Mouse (Mus musculus): ENCODE data around the gene Scap. TPM values are rescaled to one million over a fixed set of nuclear protein-coding genes. Genes with fewer than 3 reads are reported as not detected.
A peak's percentile ranks its signal among the peaks of the same experiment; 100 is the strongest.

The Scap gene
- polyA plus RNA-seq, 1 experiment from 2014 or later = 31.6 TPM

DNA sequence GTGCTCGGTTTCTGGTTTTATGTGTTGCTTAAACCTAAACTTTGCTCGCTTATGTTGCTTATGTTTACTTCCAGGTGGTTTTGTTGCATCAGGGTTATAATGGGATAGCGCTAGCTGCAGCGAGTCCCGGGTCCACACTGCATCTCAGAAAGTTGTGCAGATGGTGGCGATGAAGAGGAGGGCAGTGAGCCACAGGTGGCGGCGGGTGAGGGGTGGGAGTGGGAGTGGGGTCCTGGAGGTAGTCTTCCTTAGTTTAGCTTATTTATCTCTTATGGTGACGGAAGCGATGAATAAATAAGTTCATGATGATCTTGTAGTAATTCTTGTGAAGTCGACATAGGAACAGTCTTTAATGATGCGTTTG, 790 bp downstream of the Scap start:
- ATAC-seq (ENCODE audit: low FRiP score, low TSS enrichment) = no peak; the same call in 1 of the 2 replicates
- peak overlapping the region; percentile 81; the same call in 1 of the 2 replicates for H3K27ac ChIP-seq (replicated peaks)

DNA sequence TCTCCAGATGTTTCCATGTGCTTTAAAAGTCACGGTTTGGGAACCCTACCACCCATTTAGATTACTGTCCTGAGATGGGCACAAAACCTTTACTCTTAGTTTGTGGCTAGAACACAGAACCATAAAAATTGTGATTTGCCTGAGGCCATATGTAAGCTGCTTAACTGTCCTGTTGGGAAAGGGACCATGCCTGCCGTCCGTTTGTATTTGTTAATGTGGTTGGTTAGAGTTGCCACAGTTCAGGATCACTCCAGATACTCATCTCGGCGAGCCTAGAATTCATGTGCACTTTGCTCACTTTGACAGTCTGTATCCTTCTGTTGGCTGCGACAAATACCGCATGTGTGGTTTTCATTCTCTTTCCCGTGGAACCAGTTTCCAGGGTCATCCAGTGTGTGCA, 1.8 kb downstream of the Scap start:
- TF ChIP-seq EP300 (optimal IDR thresholded peaks at IDR 0.05) = no peak
- no peak for TF ChIP-seq CTCF (IDR thresholded peaks at IDR 0.05; ENCODE audit: low read depth)
- Histone ChIP-seq H3K27ac (replicated peaks) (no peak overlapping the region), H3K9ac (ENCODE audit: low read length) (no peak overlapping the region), H3K4me1 (replicated peaks; ENCODE audit: control insufficient read depth, insufficient read depth) (no peaks in the 10 kb centered on the region; the same call in 1 of the 2 replicates), H3K9me3 (ENCODE audit: control insufficient read depth, low read length) (no peaks in the 10 kb centered on the region), H3K4me2 (replicated peaks; ENCODE audit: low read depth) (peak overlapping the region; percentile 31; the same call in 1 of the 2 replicates), H3K27me3 (ENCODE audit: control insufficient read depth, insufficient read depth, low read length) (no peaks in the 10 kb centered on the region), H3K4me3 (ENCODE audit: low read depth, low read length) (no peak overlapping the region), H3K36me3 (ENCODE audit: control insufficient read depth, insufficient read depth, low read length) (no peaks in the 10 kb centered on the region)
- ATAC-seq (ENCODE audit: low FRiP score, low TSS enrichment) = no peak
- no peak for DNase-seq (ENCODE audit: low spot score)
- 67% methylated on average over 8 of the region's 8 CpGs for WGBS

More for the DNA sequence above, 790 bp downstream of the Scap start:
- peak overlapping the region; percentile 82 for H3K4me2 ChIP-seq (replicated peaks; ENCODE audit: low read depth)
- no peak for TF ChIP-seq EP300 (optimal IDR thresholded peaks at IDR 0.05)
- TF ChIP-seq CTCF (IDR thresholded peaks at IDR 0.05; ENCODE audit: low read depth) = no peak
- 7% methylated on average over 12 of the region's 12 CpGs for WGBS
- H3K4me3 ChIP-seq (ENCODE audit: low read depth, low read length) = peak overlapping the region; percentile 89
- no peaks in the 10 kb centered on the region; the same call in 1 of the 2 replicates for H3K4me1 ChIP-seq (replicated peaks; ENCODE audit: control insufficient read depth, insufficient read depth)
- no peak for DNase-seq (ENCODE audit: low spot score)
- no peaks in the 10 kb centered on the region for H3K9me3 ChIP-seq (ENCODE audit: control insufficient read depth, low read length)
- peak overlapping the region; percentile 75 for H3K9ac ChIP-seq (ENCODE audit: low read length)
- H3K36me3 ChIP-seq (ENCODE audit: control insufficient read depth, insufficient read depth, low read length) = no peaks in the 10 kb centered on the region
- H3K27me3 ChIP-seq (ENCODE audit: control insufficient read depth, insufficient read depth, low read length) = no peaks in the 10 kb centered on the region

GRCm38 (mm10) chr9:110340037-110340750, 7.1 kb downstream of the Scap start:
- Histone ChIP-seq H3K27me3 (ENCODE audit: control insufficient read depth, insufficient read depth, low read length) (no peaks in the 10 kb centered on the region), H3K4me2 (replicated peaks; ENCODE audit: low read depth) (no peak overlapping the region), H3K9ac (ENCODE audit: low read length) (no peak overlapping the region), H3K9me3 (ENCODE audit: control insufficient read depth, low read length) (no peaks in the 10 kb centered on the region), H3K4me1 (replicated peaks; ENCODE audit: control insufficient read depth, insufficient read depth) (no peaks in the 10 kb centered on the region; the same call in 1 of the 2 replicates), H3K4me3 (ENCODE audit: low read depth, low read length) (no peak overlapping the region), H3K27ac (replicated peaks) (0 out of 2 replicates have a peak overlapping the region, but pooled peaks have one; percentile 40), H3K36me3 (ENCODE audit: control insufficient read depth, insufficient read depth, low read length) (no peaks in the 10 kb centered on the region)
- DNase-seq (ENCODE audit: low spot score) (peak; percentile 41), ATAC-seq (ENCODE audit: low FRiP score, low TSS enrichment) (peak; percentile 87)
- TF ChIP-seq CTCF (IDR thresholded peaks at IDR 0.05; ENCODE audit: low read depth) = no peak
- TF ChIP-seq EP300 (optimal IDR thresholded peaks at IDR 0.05) = peak; percentile 46
- WGBS = 50% methylated on average over 5 of the region's 5 CpGs

DNA sequence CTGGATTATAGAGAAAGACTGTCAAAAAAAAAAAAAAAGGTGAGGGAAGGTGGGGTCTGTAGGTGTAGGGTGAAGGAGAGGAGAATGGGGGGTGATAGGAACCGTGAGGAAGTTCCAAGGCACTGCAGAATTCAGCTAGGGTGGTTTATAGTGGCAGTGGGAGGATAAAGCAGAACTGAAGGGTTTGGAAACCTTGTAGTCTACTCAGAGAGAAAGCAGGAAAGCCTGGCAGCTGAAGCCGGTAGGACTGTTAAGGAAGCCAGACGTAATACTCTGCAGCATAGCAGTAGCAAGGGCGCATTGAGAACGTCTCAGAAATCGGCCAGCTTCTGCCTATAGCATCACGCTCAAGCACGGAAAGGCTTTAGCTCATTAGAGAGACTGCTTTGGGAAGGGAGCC, 8.9 kb downstream of the Scap start:
- H3K4me3 ChIP-seq (ENCODE audit: low read depth, low read length) = no peak overlapping the region
- no peaks in the 10 kb centered on the region for H3K27me3 ChIP-seq (ENCODE audit: control insufficient read depth, insufficient read depth, low read length)
- no peak overlapping the region for H3K9ac ChIP-seq (ENCODE audit: low read length)
- no peak overlapping the region for H3K4me2 ChIP-seq (replicated peaks; ENCODE audit: low read depth)
- 75% methylated on average over 8 of the region's 8 CpGs for WGBS
- ATAC-seq (ENCODE audit: low FRiP score, low TSS enrichment) = no peak
- H3K27ac ChIP-seq (replicated peaks) = no peak overlapping the region
- H3K4me1 ChIP-seq (replicated peaks; ENCODE audit: control insufficient read depth, insufficient read depth) = no peaks in the 10 kb centered on the region; the same call in 1 of the 2 replicates
- no peak for DNase-seq (ENCODE audit: low spot score)
- TF ChIP-seq EP300 (optimal IDR thresholded peaks at IDR 0.05) (no peak), CTCF (IDR thresholded peaks at IDR 0.05; ENCODE audit: low read depth) (no peak)
- H3K9me3 ChIP-seq (ENCODE audit: control insufficient read depth, low read length) = no peaks in the 10 kb centered on the region
- H3K36me3 ChIP-seq (ENCODE audit: control insufficient read depth, insufficient read depth, low read length) = no peaks in the 10 kb centered on the region

DNA sequence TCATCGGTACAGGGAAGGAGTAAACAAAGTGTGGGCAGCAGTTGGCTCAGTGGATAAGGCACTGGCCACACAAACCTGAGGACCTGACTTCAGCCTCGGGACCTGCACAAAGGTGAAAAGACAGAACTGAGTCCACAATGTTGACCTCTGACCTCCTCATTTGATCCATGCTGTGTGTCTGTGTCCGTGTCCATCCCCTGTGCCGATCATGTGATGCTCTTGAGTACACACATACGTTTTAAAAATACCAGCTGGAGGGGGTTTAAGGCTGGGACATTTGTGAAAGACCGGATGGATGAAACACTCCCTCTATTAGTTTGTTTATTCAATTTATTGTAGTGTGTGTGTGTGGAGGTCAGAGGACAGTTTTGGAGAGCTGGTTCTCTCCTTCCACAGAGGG, 10.7 kb downstream of the Scap start:
- no peak for ATAC-seq (ENCODE audit: low FRiP score, low TSS enrichment)
- no peak for DNase-seq (ENCODE audit: low spot score)
- no peaks in the 10 kb centered on the region for H3K9me3 ChIP-seq (ENCODE audit: control insufficient read depth, low read length)
- H3K36me3 ChIP-seq (ENCODE audit: control insufficient read depth, insufficient read depth, low read length) = no peaks in the 10 kb centered on the region
- no peak overlapping the region for H3K4me3 ChIP-seq (ENCODE audit: low read depth, low read length)
- no peak for TF ChIP-seq EP300 (optimal IDR thresholded peaks at IDR 0.05)
- TF ChIP-seq CTCF (IDR thresholded peaks at IDR 0.05; ENCODE audit: low read depth) = no peak
- no peak overlapping the region for H3K9ac ChIP-seq (ENCODE audit: low read length)
- no peak overlapping the region for H3K27ac ChIP-seq (replicated peaks)
- 34% methylated on average over 6 of the region's 6 CpGs for WGBS
- no peaks in the 10 kb centered on the region for H3K27me3 ChIP-seq (ENCODE audit: control insufficient read depth, insufficient read depth, low read length)
- H3K4me1 ChIP-seq (replicated peaks; ENCODE audit: control insufficient read depth, insufficient read depth) = no peaks in the 10 kb centered on the region
- H3K4me2 ChIP-seq (replicated peaks; ENCODE audit: low read depth) = no peak overlapping the region

DNA sequence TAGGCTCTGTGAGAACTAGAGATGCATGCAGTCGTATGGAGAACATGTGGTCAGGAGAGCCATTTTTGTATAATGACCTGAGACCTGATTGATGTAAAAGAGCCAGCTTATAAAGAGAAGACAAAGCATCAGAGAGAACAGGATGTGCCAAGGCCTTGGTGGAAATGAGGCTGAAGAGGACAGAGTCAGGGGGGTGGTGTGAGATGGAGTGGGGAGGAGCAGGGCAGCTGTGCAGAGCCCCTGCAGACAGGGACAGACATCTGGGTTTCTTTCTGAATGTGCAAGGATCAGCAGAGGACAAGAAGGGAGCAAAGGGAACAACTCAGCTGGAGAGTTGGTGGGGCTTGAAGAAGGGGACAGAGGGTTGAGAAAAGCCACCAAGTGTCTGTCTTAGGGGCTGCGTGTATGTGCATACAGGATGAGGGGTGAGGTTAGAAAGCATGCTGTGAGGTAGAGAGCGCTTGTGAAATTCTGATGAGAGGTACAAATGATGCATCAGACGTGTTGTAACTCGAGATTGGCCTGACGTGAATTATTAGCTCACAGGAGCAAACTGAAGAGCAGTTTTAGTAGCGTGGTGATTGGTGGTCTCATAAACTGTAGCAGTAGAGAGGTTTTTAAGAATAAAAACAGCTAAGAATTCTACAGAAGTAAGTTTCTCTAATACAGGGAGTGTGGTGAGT, 12.1 kb downstream of the Scap start:
- Histone ChIP-seq H3K27me3 (ENCODE audit: control insufficient read depth, insufficient read depth, low read length) (no peaks in the 10 kb centered on the region), H3K4me1 (replicated peaks; ENCODE audit: control insufficient read depth, insufficient read depth) (no peaks in the 10 kb centered on the region), H3K9ac (ENCODE audit: low read length) (no peak overlapping the region), H3K4me2 (replicated peaks; ENCODE audit: low read depth) (no peak overlapping the region), H3K9me3 (ENCODE audit: control insufficient read depth, low read length) (no peaks in the 10 kb centered on the region), H3K36me3 (ENCODE audit: control insufficient read depth, insufficient read depth, low read length) (no peaks in the 10 kb centered on the region), H3K4me3 (ENCODE audit: low read depth, low read length) (no peak overlapping the region), H3K27ac (replicated peaks) (no peak overlapping the region)
- WGBS = 57% methylated on average over 7 of the region's 7 CpGs
- no peak for DNase-seq (ENCODE audit: low spot score)
- no peak for TF ChIP-seq EP300 (optimal IDR thresholded peaks at IDR 0.05)
- TF ChIP-seq CTCF (IDR thresholded peaks at IDR 0.05; ENCODE audit: low read depth) = no peak
- ATAC-seq (ENCODE audit: low FRiP score, low TSS enrichment) = no peak

All from stomach, postnatal 0 days (tissue).